In genomic region chr15:12047349-12048213, GRCm38 (mm10) we compare ENCODE assay signal across 18 mouse cellular contexts. TPM values are rescaled to one million over a fixed set of nuclear protein-coding genes. Genes with fewer than 3 reads are reported as not detected.
A peak's percentile ranks its signal among the peaks of the same experiment; 100 is the strongest.
DNase-seq lines count a peak whose midpoint lies in the region; ATAC-seq and TF ChIP-seq lines count a peak whose summit lies in the region.
"Had no signal": no experiment of that assay in that cellular context is flagged by ENCODE, and none has a peak within 500 bp of the region (broad histone marks: within the 10 kb centered on the region; RNA-seq: fewer than 3 reads in every experiment).

No protein-coding gene starts in this region.

- H3K4me2 ChIP-seq in forebrain, embryonic 14.5 days (ENCODE audit: low read length) = no peak overlapping the region
- no peak overlapping the region for H3K4me2 ChIP-seq in hindbrain, embryonic 15.5 days
- H3K4me2 ChIP-seq in hindbrain, embryonic 12.5 days (replicated peaks) = no peak overlapping the region
- H3K4me2 ChIP-seq in midbrain, embryonic 12.5 days (replicated peaks) = no peak overlapping the region
- H3K4me2 ChIP-seq in midbrain, embryonic 11.5 days = no peak overlapping the region
- no peak overlapping the region for H3K4me2 ChIP-seq in myocyte (ENCODE audit: low read depth)
- H3K4me2 ChIP-seq: heart, embryonic 12.5 days; liver, embryonic 15.5 days had no signal

- no peak overlapping the region for H3K27ac ChIP-seq in forebrain, embryonic 14.5 days (ENCODE audit: low read depth, low read length)
- no peak overlapping the region for H3K27ac ChIP-seq in forebrain, embryonic 10.5 days
- H3K27ac ChIP-seq in hindbrain, embryonic 15.5 days (replicated peaks) = no peak overlapping the region
- H3K27ac ChIP-seq in hindbrain, embryonic 12.5 days = no peak overlapping the region
- H3K27ac ChIP-seq in midbrain, embryonic 12.5 days (replicated peaks) = no peak overlapping the region
- H3K27ac ChIP-seq in midbrain, embryonic 11.5 days (ENCODE audit: low read depth, low read length) = no peak overlapping the region
- H3K27ac ChIP-seq: embryonic facial prominence, embryonic 10.5 days; liver, embryonic 15.5 days had no signal

- DNase-seq in forebrain, embryonic 14.5 days (ENCODE audit: low spot score) = no peak
- no peak for DNase-seq in forebrain, embryonic 10.5 days (ENCODE audit: extremely low spot score, low spot score)
- no peak for DNase-seq in midbrain, embryonic 11.5 days (ENCODE audit: low spot score, missing footprints)
- DNase-seq in cerebellum, adult 9-11 months = no peak
- DNase-seq: adrenal gland, adult 8-10 months; cerebellum, adult 11 months; heart, postnatal 4 days; kidney, adult 18-20 months; kidney, postnatal 25 days; thymus, adult 18-20 months had no signal

- no peaks in the 10 kb centered on the region for H3K9me3 ChIP-seq in forebrain, embryonic 14.5 days (replicated peaks; ENCODE audit: control insufficient read depth, low read length)
- H3K9me3 ChIP-seq in forebrain, embryonic 10.5 days = no peaks in the 10 kb centered on the region
- no peaks in the 10 kb centered on the region for H3K9me3 ChIP-seq in hindbrain, embryonic 15.5 days
- H3K9me3 ChIP-seq in hindbrain, embryonic 12.5 days (replicated peaks) = no peaks in the 10 kb centered on the region
- no peaks in the 10 kb centered on the region for H3K9me3 ChIP-seq in midbrain, embryonic 12.5 days
- H3K9me3 ChIP-seq in midbrain, embryonic 11.5 days (ENCODE audit: control insufficient read depth, low read length) = no peaks in the 10 kb centered on the region
- H3K9me3 ChIP-seq: embryonic facial prominence, embryonic 10.5 days; heart, embryonic 12.5 days; liver, embryonic 15.5 days had no signal

- H3K27me3 ChIP-seq in forebrain, embryonic 14.5 days (replicated peaks; ENCODE audit: control insufficient read depth, insufficient read depth, low read length) = no peaks in the 10 kb centered on the region
- H3K27me3 ChIP-seq in forebrain, embryonic 10.5 days (ENCODE audit: poor library complexity, severe bottlenecking) = no peaks in the 10 kb centered on the region
- no peaks in the 10 kb centered on the region for H3K27me3 ChIP-seq in hindbrain, embryonic 15.5 days
- no peaks in the 10 kb centered on the region for H3K27me3 ChIP-seq in hindbrain, embryonic 12.5 days
- H3K27me3 ChIP-seq in midbrain, embryonic 12.5 days = no peaks in the 10 kb centered on the region
- H3K27me3 ChIP-seq in midbrain, embryonic 11.5 days (ENCODE audit: control insufficient read depth, insufficient read depth, low read length) = no peaks in the 10 kb centered on the region
- peaks cover 5% of the 10 kb centered on the region for H3K27me3 ChIP-seq in myocyte (ENCODE audit: control insufficient read depth, insufficient read depth, insufficient read length)
- H3K27me3 ChIP-seq: heart, embryonic 12.5 days; liver, embryonic 15.5 days had no signal

- ATAC-seq in forebrain, embryonic 14.5 days = 0 out of 2 replicates have a peak, but pooled peaks have one; percentile 34
- ATAC-seq in hindbrain, embryonic 15.5 days (ENCODE audit: low FRiP score, low read depth) = peak; percentile 45; the same call in 1 of the 2 replicates
- ATAC-seq in hindbrain, embryonic 12.5 days (ENCODE audit: low FRiP score) = no peak
- ATAC-seq in midbrain, embryonic 12.5 days (ENCODE audit: low FRiP score, low read depth) = 0 out of 2 replicates have a peak, but pooled peaks have one; percentile 19
- ATAC-seq in midbrain, embryonic 11.5 days (ENCODE audit: low FRiP score) = no peak

- no peaks in the 10 kb centered on the region for H3K4me1 ChIP-seq in forebrain, embryonic 14.5 days (ENCODE audit: control insufficient read depth, insufficient read depth, low read length)
- no peaks in the 10 kb centered on the region for H3K4me1 ChIP-seq in forebrain, embryonic 10.5 days
- no peaks in the 10 kb centered on the region for H3K4me1 ChIP-seq in hindbrain, embryonic 15.5 days (replicated peaks)
- H3K4me1 ChIP-seq in hindbrain, embryonic 12.5 days = no peaks in the 10 kb centered on the region
- no peaks in the 10 kb centered on the region for H3K4me1 ChIP-seq in midbrain, embryonic 12.5 days
- no peaks in the 10 kb centered on the region for H3K4me1 ChIP-seq in midbrain, embryonic 11.5 days (ENCODE audit: control insufficient read depth, insufficient read depth, low read length)
- H3K4me1 ChIP-seq: embryonic facial prominence, embryonic 10.5 days; heart, embryonic 12.5 days; liver, embryonic 15.5 days had no signal

- H3ac ChIP-seq in myocyte (ENCODE audit: control insufficient read depth, insufficient read length) = no peak overlapping the region

- H3K36me3 ChIP-seq in forebrain, embryonic 14.5 days (ENCODE audit: control insufficient read depth, insufficient read depth, low read length) = no peaks in the 10 kb centered on the region
- H3K36me3 ChIP-seq in forebrain, embryonic 10.5 days (replicated peaks) = no peaks in the 10 kb centered on the region
- H3K36me3 ChIP-seq in hindbrain, embryonic 15.5 days = no peaks in the 10 kb centered on the region
- no peaks in the 10 kb centered on the region for H3K36me3 ChIP-seq in hindbrain, embryonic 12.5 days
- no peaks in the 10 kb centered on the region for H3K36me3 ChIP-seq in midbrain, embryonic 12.5 days
- H3K36me3 ChIP-seq in midbrain, embryonic 11.5 days (ENCODE audit: control insufficient read depth, insufficient read depth, low read length) = no peaks in the 10 kb centered on the region
- no peaks in the 10 kb centered on the region for H3K36me3 ChIP-seq in myocyte (ENCODE audit: control insufficient read depth, insufficient read depth)
- H3K36me3 ChIP-seq: embryonic facial prominence, embryonic 10.5 days; heart, embryonic 12.5 days; liver, embryonic 15.5 days had no signal

- 89% methylated on average over 18 of the region's 18 CpGs for WGBS in forebrain, embryonic 14.5 days
- 89% methylated on average over 18 of the region's 18 CpGs for WGBS in forebrain, embryonic 10.5 days
- 88% methylated on average over 18 of the region's 18 CpGs for WGBS in hindbrain, embryonic 15.5 days
- 92% methylated on average over 18 of the region's 18 CpGs for WGBS in hindbrain, embryonic 12.5 days
- 92% methylated on average over 18 of the region's 18 CpGs for WGBS in midbrain, embryonic 12.5 days
- 91% methylated on average over 18 of the region's 18 CpGs for WGBS in midbrain, embryonic 11.5 days

- no peak for TF ChIP-seq POLR2A in myocyte (IDR thresholded peaks at IDR 0.05; ENCODE audit: insufficient read length, low read depth)

- H3K79me2 ChIP-seq in myocyte (ENCODE audit: control insufficient read depth, insufficient read depth) = no peaks in the 10 kb centered on the region

- H3K4me3 ChIP-seq in forebrain, embryonic 14.5 days (ENCODE audit: low read depth, low read length) = no peak overlapping the region
- H3K4me3 ChIP-seq in forebrain, embryonic 10.5 days = no peak overlapping the region
- H3K4me3 ChIP-seq in hindbrain, embryonic 15.5 days = no peak overlapping the region
- H3K4me3 ChIP-seq in hindbrain, embryonic 12.5 days = no peak overlapping the region
- no peak overlapping the region for H3K4me3 ChIP-seq in midbrain, embryonic 12.5 days
- no peak overlapping the region for H3K4me3 ChIP-seq in midbrain, embryonic 11.5 days (ENCODE audit: low read depth, low read length)
- H3K4me3 ChIP-seq in myocyte = no peak overlapping the region
- H3K4me3 ChIP-seq: embryonic facial prominence, embryonic 10.5 days; erythroblast, embryonic 14.5 days; heart, embryonic 12.5 days; liver, embryonic 15.5 days had no signal

- H3K9ac ChIP-seq in forebrain, embryonic 14.5 days (ENCODE audit: low read length) = no peak overlapping the region
- H3K9ac ChIP-seq in hindbrain, embryonic 15.5 days = no peak overlapping the region
- no peak overlapping the region for H3K9ac ChIP-seq in hindbrain, embryonic 12.5 days
- no peak overlapping the region for H3K9ac ChIP-seq in midbrain, embryonic 12.5 days (replicated peaks)
- no peak overlapping the region for H3K9ac ChIP-seq in midbrain, embryonic 11.5 days (ENCODE audit: low read length)
- H3K9ac ChIP-seq: heart, embryonic 12.5 days; liver, embryonic 15.5 days had no signal

TF ChIP-seq in myocyte, 11 proteins besides CTCF, POLR2A, EP300 and RAD21:
- no peak for TF ChIP-seq REST (IDR thresholded peaks at IDR 0.05; ENCODE audit: insufficient read depth, insufficient read length)
- no peak for TF ChIP-seq MYOG (IDR thresholded peaks at IDR 0.05; ENCODE audit: control insufficient read depth in 1 of 3, insufficient read depth in 1 of 3, insufficient read length in 2 of 3, low read depth in 2 of 3)
- TF ChIP-seq POLR2AphosphoS2 (IDR thresholded peaks at IDR 0.05; ENCODE audit: insufficient read length, low read depth) = no peak
- TF ChIP-seq MYOD1 (IDR thresholded peaks at IDR 0.05; ENCODE audit: control insufficient read depth in 1 of 3, insufficient read length in 2 of 3, low read depth in 2 of 3) = peak in 2 of 3 experiments; percentile 56 to 71
- no peak for TF ChIP-seq USF1 (IDR thresholded peaks at IDR 0.05; ENCODE audit: low read depth)
- TF ChIP-seq E2F4 (IDR thresholded peaks at IDR 0.05; ENCODE audit: insufficient read depth) = no peak

RNA-seq across cellular contexts. Expression of gene Sub1, which starts 50.8 kb away (rescaled TPM):
- polyA plus RNA-seq in forebrain, embryonic 14.5 days (2014; fragmentation: Nextera tagmentation; extraction: Ambion mirVana) = 534 and 557 TPM in 2 replicates
- polyA plus RNA-seq in forebrain, embryonic 10.5 days (2016; fragmentation: Nextera tagmentation; extraction: Ambion mirVana) = 744 and 763 TPM in 2 replicates
- 489 and 545 TPM in 2 replicates for polyA plus RNA-seq in hindbrain, embryonic 15.5 days (2015; fragmentation: Nextera tagmentation; extraction: Ambion mirVana)
- polyA plus RNA-seq in hindbrain, embryonic 12.5 days (2016; fragmentation: Nextera tagmentation; extraction: Ambion mirVana) = 659 and 677 TPM in 2 replicates
- 641 and 665 TPM in 2 replicates for polyA plus RNA-seq in midbrain, embryonic 12.5 days (2016; fragmentation: Nextera tagmentation; extraction: Ambion mirVana)
- polyA plus RNA-seq in midbrain, embryonic 11.5 days (2014; fragmentation: Nextera tagmentation; extraction: Ambion mirVana) = 798 and 807 TPM in 2 replicates
- polyA plus RNA-seq in myocyte (2012; fragmentation: generic; extraction: Trizol) = 156 TPM

Comparison
In these comparisons a context has a peak if more than half of its experiments do, and no peak if none do; other contexts are left out.
1. ATAC-seq: peak in forebrain, embryonic 14.5 days (single experiment), hindbrain, embryonic 15.5 days (single experiment) and midbrain, embryonic 12.5 days (single experiment); none in hindbrain, embryonic 12.5 days (single experiment) and midbrain, embryonic 11.5 days (single experiment).